ENCODE assay signal across 19 mouse cellular contexts in the genomic region with DNA sequence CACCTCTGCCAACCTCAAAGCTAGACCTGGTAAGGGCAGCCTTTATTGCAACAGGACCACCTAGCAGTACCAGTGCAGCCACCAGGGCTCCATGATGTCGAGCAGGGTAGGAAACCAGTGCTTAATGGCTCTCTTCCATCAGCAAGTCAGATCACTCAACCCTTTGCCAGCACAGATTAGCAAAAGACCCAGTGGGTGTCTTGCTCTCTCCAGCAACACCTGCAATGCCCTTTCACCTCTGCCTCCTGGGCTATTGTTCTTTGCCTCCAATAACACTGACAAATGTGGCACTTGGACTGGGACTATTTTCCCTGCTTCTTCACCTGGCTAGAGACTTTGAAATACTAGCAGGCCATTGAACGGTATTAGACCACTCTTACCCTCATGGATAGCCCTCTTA. TPM values are rescaled to one million over a fixed set of nuclear protein-coding genes. Genes with fewer than 3 reads are reported as not detected.
DNase-seq lines count a peak whose midpoint lies in the region.
"Had no signal": no experiment of that assay in that cellular context is flagged by ENCODE, and none has a peak within 500 bp of the region (broad histone marks: within the 10 kb centered on the region; RNA-seq: fewer than 3 reads in every experiment).

No protein-coding gene starts in this region.

- DNase-seq in fat pad, adult 2 months (ENCODE audit: extremely low read depth, low read depth, low spot score), result peak; percentile 83
- peak; percentile 76 for DNase-seq in gonadal fat pad, adult 2 months (ENCODE audit: low read depth)
- no peak for DNase-seq in lung, postnatal 36 days
- no peak for DNase-seq in cerebellum, postnatal 10 days
- DNase-seq: adrenal gland, adult 2 months; adrenal gland, adult 8-10 months; adrenal gland, postnatal 10 days; adrenal gland, postnatal 14 days; adrenal gland, postnatal 25 days; adrenal gland, postnatal 36 days; B cell, adult 2 months; cerebellum, adult 11 months; cerebellum, adult 11-12 months; cerebellum, adult 18-20 months had no signal

RNA-seq across cellular contexts. Expression of a gene that starts 18.3 kb away (rescaled TPM):
- polyA plus RNA-seq in gonadal fat pad, adult 2 months (2012; rRNA removed), result 27.2 and 29.8 TPM in 2 replicates

RNA-seq across cellular contexts. Expression of a gene that starts 21.4 kb away (rescaled TPM):
- 0.12 and 0.24 TPM in 2 replicates for polyA plus RNA-seq in gonadal fat pad, adult 2 months (2012; rRNA removed)
- polyA plus RNA-seq: activated CD4-positive, CD25-positive, alpha-beta regulatory T cell, adult 4 months; C2C12; CD4-positive, CD25-positive, alpha-beta regulatory T cell, adult 4 months; G1E; Patski had no signal

RNA-seq across cellular contexts. Expression of a gene that starts 43.7 kb away (rescaled TPM):
- polyA plus RNA-seq in gonadal fat pad, adult 2 months (2012; rRNA removed), result 60.3 and 61.1 TPM in 2 replicates

RNA-seq across cellular contexts. Expression of a gene that starts 51.0 kb away (rescaled TPM):
- 217 and 256 TPM in 2 replicates for polyA plus RNA-seq in gonadal fat pad, adult 2 months (2012; rRNA removed)

RNA-seq across cellular contexts. Expression of a gene that starts 56.4 kb away (rescaled TPM):
- polyA plus RNA-seq in gonadal fat pad, adult 2 months (2012; rRNA removed), result 25.9 and 30.3 TPM in 2 replicates

Comparison
In these comparisons a context has a peak if more than half of its experiments do, and no peak if none do; other contexts are left out.
1. DNase-seq: peak in fat pad, adult 2 months (single experiment) and gonadal fat pad, adult 2 months (single experiment); none in lung, postnatal 36 days (single experiment) and cerebellum, postnatal 10 days (0 of 2).